Mouse (Mus musculus) embryonic facial prominence, embryonic 11.5 days (tissue): ENCODE results near the gene Nudt19. TPM values are rescaled to one million over a fixed set of nuclear protein-coding genes. Genes with fewer than 3 reads are reported as not detected.
A peak's percentile ranks its signal among the peaks of the same experiment; 100 is the strongest.

Experiments
- ATAC-seq: fragments of 200-750 bp; cut with Nextera tagmentation; replicated peaks from 2 replicates; pipeline ENCODE4 v1.8.0; 2017; ENCODE audit warnings: low read depth; ENCODE audit not compliant: insufficient number of reproducible peaks, low FRiP score, low TSS enrichment
- DNase-seq: peaks from one replicate; pipeline ENCODE4 v3.0.0-alpha.2; 2015; ENCODE audit warnings: low spot score
- H3K27ac ChIP-seq: fragments of 300-500 bp; sonication (generic); replicated peaks from 2 replicates; pipeline ENCODE4 v1.5.1; 2014; ENCODE audit warnings: mild to moderate bottlenecking, low read depth, low read length, control low read depth
- H3K27me3 ChIP-seq: fragments of 300-500 bp; sonication (generic); 2 replicates; pipeline ENCODE4 v1.6.1; 2014; ENCODE audit warnings: mild to moderate bottlenecking, low read length, moderate library complexity, mixed read lengths; ENCODE audit not compliant: control insufficient read depth, insufficient read depth
- H3K36me3 ChIP-seq: fragments of 300-500 bp; sonication (generic); replicated peaks from 2 replicates; pipeline ENCODE4 v1.6.1; 2014; ENCODE audit warnings: low read depth, mild to moderate bottlenecking, low read length, moderate library complexity, mixed read lengths; ENCODE audit not compliant: control insufficient read depth, insufficient read depth
- H3K4me1 ChIP-seq: fragments of 300-500 bp; sonication (generic); 2 replicates; pipeline ENCODE4 v1.6.1; 2014; ENCODE audit warnings: low read length, mixed read lengths; ENCODE audit not compliant: control insufficient read depth, insufficient read depth
- H3K4me2 ChIP-seq: fragments of 300-500 bp; sonication (generic); 2 replicates; pipeline ENCODE4 v1.6.1; 2014; ENCODE audit warnings: low read depth, mild to moderate bottlenecking, control low read depth, low read length, moderate library complexity
- H3K4me3 ChIP-seq: fragments of 300-500 bp; sonication (generic); 2 replicates; pipeline ENCODE4 v1.5.1; 2014; ENCODE audit warnings: low read depth, low read length, control low read depth
- H3K9ac ChIP-seq: fragments of 300-500 bp; sonication (generic); replicated peaks from 2 replicates; pipeline ENCODE4 v1.6.1; 2014; ENCODE audit warnings: mild to moderate bottlenecking, control low read depth, low read length
- H3K9me3 ChIP-seq: fragments of 300-500 bp; sonication (generic); replicated peaks from 2 replicates; pipeline ENCODE4 v1.6.1; 2016; ENCODE audit warnings: mild to moderate bottlenecking, low read length, inconsistent platforms, mixed read lengths; ENCODE audit not compliant: control insufficient read depth
- WGBS: fragments of 180-500 bp; shearing (Covaris S2); extraction: QIAGEN DNeasy Blood & Tissue Kit; methylation state at CpG from one replicate; pipeline ENCODE4 v1.1.7; 2014; 5-methylcytosine and 5-hydroxymethylcytosine counted together
- polyA plus RNA-seq: library from polyadenylated mRNA; unstranded; fragments of >200 nt; fragmentation: Nextera tagmentation; extraction: Ambion mirVana; gene quantifications from 2 replicates; pipeline ENCODE4 v1.2.1, GENCODE M21; 2014

Gene Nudt19
- polyA plus RNA-seq, 1 experiment from 2014 or later, result 49.1 TPM

- Histone ChIP-seq H3K4me3 (no peak overlapping the region), H3K9ac (no peak overlapping the region), H3K4me2 (no peak overlapping the region), H3K9me3 (no peaks in the 10 kb centered on the region), H3K27me3 (peaks cover 13% of the 10 kb centered on the region), H3K36me3 (no peaks in the 10 kb centered on the region; the same call in 1 of the 2 replicates), H3K4me1 (peaks cover 3% of the 10 kb centered on the region; the same call in 1 of the 2 replicates), H3K27ac (no peak overlapping the region)
- no peak for ATAC-seq
- no peak for DNase-seq
- WGBS, result 88% methylated on average over 9 of the region's 9 CpGs
Measured at GRCm38 (mm10) chr7:35588680-35589428, 32.8 kb upstream of the Nudt19 start.

- Histone ChIP-seq H3K9me3 (no peaks in the 10 kb centered on the region), H3K9ac (no peak overlapping the region), H3K27ac (no peak overlapping the region), H3K4me3 (no peak overlapping the region), H3K36me3 (no peaks in the 10 kb centered on the region; the same call in 1 of the 2 replicates), H3K4me1 (peaks cover 3% of the 10 kb centered on the region; the same call in 1 of the 2 replicates), H3K27me3 (peaks cover 18% of the 10 kb centered on the region), H3K4me2 (no peak overlapping the region)
- no peak for ATAC-seq
- no peak for DNase-seq
- 73% methylated on average over 5 of the region's 5 CpGs for WGBS
Measured at GRCm38 (mm10) chr7:35587728-35588127, 31.6 kb upstream of the Nudt19 start.

GRCm38 (mm10) chr7:35586906-35587445, 30.9 kb upstream of the Nudt19 start:
- peak overlapping the region; percentile 81 for H3K4me3 ChIP-seq
- peak overlapping the region; percentile 80 for H3K9ac ChIP-seq
- ATAC-seq (no peak), DNase-seq (no peak)
- H3K27me3 ChIP-seq, result peaks cover 21% of the 10 kb centered on the region
- no peaks in the 10 kb centered on the region for H3K36me3 ChIP-seq
- H3K9me3 ChIP-seq, result no peaks in the 10 kb centered on the region
- H3K4me1 ChIP-seq, result peaks cover 3% of the 10 kb centered on the region; the same call in 1 of the 2 replicates
- 17% methylated on average over 15 of the region's 15 CpGs for WGBS
- no peak overlapping the region for H3K27ac ChIP-seq
- H3K4me2 ChIP-seq, result peak overlapping the region; percentile 89

DNA sequence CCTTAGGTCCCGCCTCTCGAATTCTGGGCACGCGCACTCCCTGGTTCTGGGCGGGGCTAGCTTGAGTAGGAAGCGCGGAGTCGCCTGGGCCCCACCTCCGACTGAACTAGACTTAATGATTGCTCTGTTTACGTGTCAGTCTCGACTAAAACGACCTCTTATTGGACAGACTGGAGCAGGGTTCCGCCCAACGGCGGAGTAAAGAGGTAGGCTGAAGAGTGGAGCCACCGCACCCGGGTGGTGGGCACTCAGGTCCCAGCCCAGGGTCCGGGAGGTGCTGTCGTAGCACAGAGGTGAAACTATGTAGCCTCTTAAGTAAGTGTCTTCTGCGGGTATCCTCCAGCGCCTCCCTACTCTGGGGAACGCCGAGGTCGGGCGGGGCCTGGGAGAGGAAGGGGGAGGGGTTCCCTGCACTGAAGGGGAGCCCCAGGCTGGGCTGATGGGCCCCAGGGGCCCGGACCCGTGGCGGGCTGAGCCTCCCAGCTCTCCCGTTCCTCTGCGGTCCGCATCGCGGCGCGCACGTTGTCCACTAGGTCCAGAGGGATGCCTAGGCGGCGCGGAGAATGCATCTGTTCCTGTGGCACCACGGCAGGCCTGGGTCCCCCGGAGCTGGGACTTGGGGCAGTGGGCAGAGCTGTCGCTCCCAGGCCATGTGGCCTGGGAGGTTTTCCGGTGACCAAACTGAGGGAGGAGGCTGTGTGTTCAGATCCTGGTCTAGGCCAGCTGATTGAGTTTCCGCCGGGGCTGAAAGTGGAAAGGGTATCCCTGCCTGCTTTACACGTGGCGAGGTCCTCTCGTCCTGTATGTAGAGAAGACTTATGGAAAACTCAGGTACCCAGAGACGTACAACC, 30.2 kb upstream of the Nudt19 start, which contains the start of gene Ankrd27:
Gene Ankrd27, plus strand, starts transcription at position 190 of the 851 bp plus-strand sequence.
- ATAC-seq, result peak; percentile 99
- peak; percentile 98 for DNase-seq
- peak within 1 kb of the TSS; percentile 80 for H3K9ac ChIP-seq
- H3K4me2 ChIP-seq, result peak within 1 kb of the TSS; percentile 96
- peaks cover 21% of the 10 kb centered on the region for H3K27me3 ChIP-seq
- peaks cover 3% of the 10 kb centered on the region; the same call in 1 of the 2 replicates for H3K4me1 ChIP-seq
- peak within 1 kb of the TSS; percentile 81 for H3K4me3 ChIP-seq
- WGBS, result under 1% methylated on average over 48 of the region's 49 CpGs
- no peaks in the 10 kb centered on the region for H3K36me3 ChIP-seq
- H3K27ac ChIP-seq, result no peak within 1 kb of the TSS
- H3K9me3 ChIP-seq, result no peaks in the 10 kb centered on the region

- DNase-seq, result peak; percentile 75
- Histone ChIP-seq H3K4me1 (peaks cover 3% of the 10 kb centered on the region; the same call in 1 of the 2 replicates), H3K9me3 (no peaks in the 10 kb centered on the region), H3K4me3 (peak within 1 kb of the TSS; percentile 81), H3K27ac (no peak within 1 kb of the TSS), H3K36me3 (no peaks in the 10 kb centered on the region), H3K9ac (peak within 1 kb of the TSS; percentile 80), H3K4me2 (peak within 1 kb of the TSS; percentile 96), H3K27me3 (peaks cover 21% of the 10 kb centered on the region)
- ATAC-seq, result peak; percentile 62
- WGBS, result under 1% methylated on average over 44 of the region's 45 CpGs
Measured at GRCm38 (mm10) chr7:35585191-35586054, 29.3 kb upstream of the Nudt19 start, which contains the start of gene Rgs9bp. Rgs9bp (minus strand) TSS chr7:35585582.

DNA sequence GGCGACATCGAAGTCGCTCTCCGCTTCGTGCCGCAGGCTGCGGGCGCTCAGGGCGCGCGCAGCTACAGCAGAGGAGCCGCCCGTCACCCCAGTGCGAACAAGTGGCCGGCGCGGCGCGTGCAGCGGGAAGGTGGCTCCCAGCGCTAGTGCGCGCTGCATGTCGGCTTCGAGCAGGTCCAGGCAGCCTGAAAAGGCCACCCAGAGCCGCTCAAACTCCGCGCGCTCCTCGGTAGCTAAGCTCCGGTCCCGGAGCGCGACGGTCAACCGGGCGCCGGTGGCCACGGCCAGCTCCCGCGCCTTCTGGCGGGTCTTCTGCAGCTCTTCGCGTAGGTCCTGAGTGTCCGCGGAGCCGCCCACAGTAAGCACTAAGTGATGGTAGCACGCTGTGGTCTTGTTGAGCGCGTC, 28.7 kb upstream of the Nudt19 start:
- Histone ChIP-seq H3K4me1 (peaks cover 3% of the 10 kb centered on the region; the same call in 1 of the 2 replicates), H3K9me3 (no peaks in the 10 kb centered on the region), H3K36me3 (no peaks in the 10 kb centered on the region), H3K27ac (no peak overlapping the region), H3K4me3 (peak overlapping the region; percentile 81), H3K9ac (peak overlapping the region; percentile 39), H3K27me3 (peaks cover 21% of the 10 kb centered on the region), H3K4me2 (peak overlapping the region; percentile 96)
- peak; percentile 52 for DNase-seq
- ATAC-seq, result no peak
- under 1% methylated on average over 50 of the region's 50 CpGs for WGBS

DNA sequence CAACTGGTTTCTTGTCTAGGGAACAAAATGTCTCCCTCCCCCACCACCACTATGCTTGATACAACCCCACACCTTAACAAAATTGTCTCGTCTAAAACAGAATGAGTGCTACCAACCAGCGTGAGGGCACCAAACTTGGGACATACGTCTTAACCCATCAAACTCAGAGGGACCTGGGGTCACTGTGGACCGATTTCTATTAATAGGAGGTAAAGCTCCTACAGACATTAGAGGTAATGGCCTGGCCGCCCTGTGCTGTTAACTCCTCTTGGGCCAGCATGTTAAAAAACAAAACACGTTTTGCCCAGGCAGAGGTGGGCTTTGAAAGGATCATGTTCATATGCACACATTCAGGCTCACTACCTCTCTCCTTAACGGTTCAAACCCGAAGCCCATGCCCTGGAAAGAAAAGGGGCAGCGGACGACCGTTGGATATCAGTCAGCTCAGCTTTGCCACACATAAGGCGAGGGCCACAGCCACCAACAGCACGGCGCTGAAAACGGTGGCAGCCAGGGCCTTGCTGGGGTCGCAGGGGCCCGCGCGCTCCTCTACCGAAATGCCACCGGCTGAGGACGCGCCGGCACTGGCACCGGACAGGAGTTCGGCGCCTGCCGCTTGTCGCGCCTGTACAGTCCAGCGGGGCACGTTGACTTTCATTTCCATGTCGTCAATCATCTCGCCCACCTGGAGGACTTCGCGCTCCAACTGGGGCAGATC, 28.1 kb upstream of the Nudt19 start:
- 5% methylated on average over 36 of the region's 36 CpGs for WGBS
- peak overlapping the region; percentile 39 for H3K9ac ChIP-seq
- H3K4me2 ChIP-seq, result peak overlapping the region; percentile 96
- H3K36me3 ChIP-seq, result no peaks in the 10 kb centered on the region
- H3K27me3 ChIP-seq, result peaks cover 21% of the 10 kb centered on the region
- H3K4me3 ChIP-seq, result peak overlapping the region; percentile 81
- no peaks in the 10 kb centered on the region for H3K9me3 ChIP-seq
- peaks cover 3% of the 10 kb centered on the region; the same call in 1 of the 2 replicates for H3K4me1 ChIP-seq
- no peak overlapping the region for H3K27ac ChIP-seq
- peak; percentile 2 for DNase-seq
- no peak for ATAC-seq
